Mouse (Mus musculus): ENCODE measurements at regions not wholly inside any gene's neighbourhood (a gene's known extent, or its start where the extent isn't known, plus 50 kb on each side); places are given as distances from the start of the nearest gene placed in this dataset.

- TF ChIP-seq CTCF (IDR thresholded peaks at IDR 0.05; ENCODE audit: borderline replicate concordance, insufficient read depth, low read depth, low read length) (no peak), POLR2A (IDR thresholded peaks at IDR 0.05; ENCODE audit: borderline replicate concordance, insufficient read depth, low read length) (no peak)
Observed at GRCm38 (mm10) chr10:53456027-53456713, 76.4 kb upstream of the Cep85l start.

Data from cerebellum, adult 2 months (tissue).